Mouse (Mus musculus): ENCODE data around the gene Susd4.

Gene Susd4

DNA sequence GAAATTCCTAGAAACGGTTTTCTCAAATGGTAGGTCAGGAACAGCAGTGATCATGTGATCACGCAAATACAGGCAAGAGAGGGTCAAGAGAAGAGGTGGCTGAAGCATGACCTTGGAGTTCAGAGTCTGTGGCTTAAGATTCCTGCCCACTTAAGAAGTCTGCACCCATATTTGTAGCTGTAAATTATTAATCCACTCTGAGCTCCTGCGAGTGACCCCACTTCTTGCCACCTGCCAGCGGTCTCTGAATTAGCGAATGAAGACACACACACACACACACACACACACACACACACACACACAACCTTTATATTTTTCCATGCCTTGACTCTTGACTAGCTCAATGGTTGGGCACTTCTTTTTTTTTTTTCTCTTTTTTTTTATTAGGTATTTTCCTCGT, 99.7 kb downstream of the Susd4 start:
- DNase-seq, result no peak

DNA sequence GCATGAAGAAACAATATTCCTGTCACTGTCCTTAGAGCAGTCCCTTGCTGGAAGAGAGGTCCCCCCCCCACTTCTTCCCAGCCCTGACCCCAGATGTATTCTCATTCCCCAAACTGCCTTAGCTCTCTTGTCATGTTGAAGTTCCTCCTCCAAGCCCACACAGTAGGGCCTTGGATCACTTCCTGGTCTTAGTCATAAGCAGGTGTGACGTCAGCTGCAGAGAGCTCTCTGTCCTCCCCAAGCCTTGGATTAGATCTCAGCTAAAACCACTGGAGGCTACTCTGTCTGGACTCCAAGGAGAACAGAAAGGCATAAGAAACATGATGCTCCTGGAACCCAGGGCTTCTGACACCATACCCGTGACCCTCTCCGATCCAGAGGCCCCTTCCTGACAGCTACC, 104.2 kb downstream of the Susd4 start:
- no peak for DNase-seq

DNA sequence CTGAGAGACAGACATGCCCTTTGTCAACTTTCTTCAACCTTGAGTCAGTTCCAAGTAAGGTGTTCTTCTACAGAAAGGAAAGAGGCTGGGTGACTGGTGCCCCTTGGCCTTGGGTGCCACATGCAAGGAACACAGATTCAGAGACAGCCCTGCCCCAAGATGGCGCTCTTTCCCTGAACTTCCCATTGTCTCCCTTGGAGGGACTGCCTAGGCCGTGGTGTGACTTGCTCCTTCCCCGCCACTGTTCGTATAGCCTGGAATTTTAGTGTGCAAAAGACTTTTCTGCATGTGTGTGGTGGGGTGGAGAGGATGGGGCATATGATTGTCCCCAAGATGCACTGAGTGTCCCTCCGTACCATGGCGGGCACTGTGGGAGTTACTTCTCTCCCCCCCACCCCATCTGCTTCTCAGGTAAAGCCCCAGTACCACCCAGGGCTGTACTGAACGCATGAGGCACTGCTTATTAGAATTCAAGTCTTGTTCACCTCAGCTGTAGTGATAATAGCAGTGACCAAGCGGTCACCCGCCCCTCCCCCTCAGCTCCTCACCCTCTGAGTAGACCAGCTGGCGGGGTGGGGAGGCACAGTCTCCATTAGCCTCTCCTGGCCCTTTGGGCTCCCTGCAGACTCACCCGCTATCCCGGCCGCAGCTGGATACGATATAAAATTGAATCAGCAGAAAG, 104.9 kb downstream of the Susd4 start:
- DNase-seq, result peak; percentile 22

DNA sequence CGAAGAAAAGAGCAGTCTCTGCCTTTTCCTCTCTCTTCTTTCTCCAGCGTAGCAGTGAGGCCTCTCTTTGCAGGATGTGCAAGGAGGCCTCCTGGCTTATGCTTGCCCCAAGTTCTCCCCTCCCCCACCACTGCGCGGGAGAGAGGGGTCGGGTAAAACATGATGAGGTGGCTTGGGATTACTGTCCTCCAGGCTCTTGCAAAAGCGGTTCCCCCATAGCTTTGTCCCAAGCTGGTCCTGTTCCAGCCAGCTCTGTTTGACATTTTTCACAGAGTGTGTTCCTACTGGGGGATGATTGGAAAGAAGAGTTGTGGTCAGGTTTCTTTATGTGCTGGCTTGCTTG, 105.4 kb downstream of the Susd4 start:
- DNase-seq, result no peak

DNA sequence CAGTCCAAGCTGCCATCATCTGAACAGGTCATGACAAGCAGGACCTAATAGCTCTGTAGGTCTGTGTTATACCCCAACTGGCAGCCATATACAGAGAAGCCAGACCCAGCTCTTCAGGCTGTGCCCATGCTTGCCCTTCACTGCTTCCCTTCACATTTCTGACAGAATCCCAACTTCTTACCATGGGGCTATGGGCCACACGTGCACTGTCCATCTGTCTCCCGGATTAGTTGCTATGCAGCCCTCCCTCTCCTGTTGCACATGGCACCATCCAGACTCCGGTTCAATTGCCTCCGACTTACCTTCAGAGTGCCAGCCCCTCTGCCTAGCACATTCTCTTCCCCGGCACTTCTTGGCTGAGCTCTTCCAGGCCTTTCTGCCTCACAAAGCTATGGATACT, 114.5 kb downstream of the Susd4 start:
- DNase-seq, result no peak

DNA sequence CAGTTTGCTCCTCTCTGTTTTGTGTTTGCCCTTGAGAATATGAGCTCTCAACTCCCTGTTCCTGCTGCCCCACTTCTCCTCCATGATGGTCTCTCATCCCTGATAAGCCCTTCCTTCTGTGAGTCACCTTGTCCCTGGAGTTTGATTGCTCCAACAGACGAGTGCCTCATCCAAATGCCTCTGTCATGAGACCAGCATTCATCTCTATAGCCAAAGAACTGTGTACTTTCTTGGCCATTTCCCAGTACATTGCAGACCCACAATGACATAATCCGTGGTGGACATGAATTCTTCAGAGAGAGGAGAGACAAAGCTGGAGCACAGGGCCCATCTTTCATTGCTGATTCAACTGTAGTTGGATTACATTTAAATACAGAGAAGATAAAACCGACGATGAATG, 115.1 kb downstream of the Susd4 start:
- no peak for DNase-seq

DNA sequence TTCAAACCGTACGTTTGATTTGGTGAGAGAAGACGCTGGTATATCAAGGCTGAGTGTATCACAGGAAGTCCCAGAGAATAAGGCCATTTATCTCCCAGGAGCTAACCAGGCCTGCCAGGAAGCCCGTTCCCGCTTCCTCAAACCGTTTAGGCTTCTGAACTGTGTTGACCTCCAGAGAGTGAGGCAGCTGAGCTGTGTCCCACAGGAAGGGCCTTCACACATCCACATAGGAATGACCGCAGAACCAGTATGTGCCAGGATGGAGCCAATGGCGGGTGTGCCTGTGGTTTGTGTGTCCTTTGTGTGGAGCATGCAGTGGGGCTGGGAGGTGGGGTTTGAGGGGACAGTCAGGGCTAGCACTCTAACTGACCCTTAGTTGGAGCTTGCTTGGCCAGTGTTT, 117.6 kb downstream of the Susd4 start:
- DNase-seq, result no peak

DNA sequence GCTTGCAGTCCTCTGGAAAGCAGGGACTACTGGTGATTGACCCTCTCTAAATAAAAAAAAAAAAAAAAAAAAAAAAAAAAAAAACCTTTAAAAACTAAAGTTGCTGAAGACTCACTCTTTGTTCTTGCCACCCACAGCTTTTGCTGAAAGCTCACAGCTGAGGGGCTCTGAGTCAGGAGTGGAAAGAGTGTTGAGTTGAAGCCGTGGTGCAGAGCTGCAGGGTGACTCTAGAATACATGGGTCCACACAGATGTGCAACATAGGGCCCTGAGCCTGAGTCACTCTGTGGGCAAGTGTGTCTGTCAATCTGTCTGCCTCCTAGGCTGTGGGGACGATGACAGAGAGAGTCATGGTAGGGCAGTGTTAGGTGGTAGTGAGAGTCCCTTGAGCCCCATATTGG, 119.0 kb downstream of the Susd4 start:
- no peak for DNase-seq

DNA sequence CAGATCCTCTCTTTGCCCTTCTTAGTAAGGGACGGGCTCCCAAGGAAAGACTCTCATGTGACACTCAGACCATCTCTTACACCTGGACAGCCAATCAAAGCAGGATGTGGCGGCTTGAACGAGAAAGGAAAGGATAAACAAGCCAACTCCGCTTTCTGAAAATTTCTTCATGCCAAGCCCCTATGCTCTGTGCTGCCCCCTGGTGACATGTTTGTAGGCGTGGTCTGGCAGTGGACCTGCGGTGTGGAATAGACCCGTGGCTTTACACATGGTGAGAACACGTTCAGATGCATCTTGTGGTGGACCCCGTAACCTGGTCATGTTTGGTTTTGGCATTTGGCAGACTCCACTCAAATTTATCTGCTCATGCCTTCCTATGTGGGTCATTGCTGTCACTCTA, 132.0 kb downstream of the Susd4 start:
- DNase-seq, result no peak

DNA sequence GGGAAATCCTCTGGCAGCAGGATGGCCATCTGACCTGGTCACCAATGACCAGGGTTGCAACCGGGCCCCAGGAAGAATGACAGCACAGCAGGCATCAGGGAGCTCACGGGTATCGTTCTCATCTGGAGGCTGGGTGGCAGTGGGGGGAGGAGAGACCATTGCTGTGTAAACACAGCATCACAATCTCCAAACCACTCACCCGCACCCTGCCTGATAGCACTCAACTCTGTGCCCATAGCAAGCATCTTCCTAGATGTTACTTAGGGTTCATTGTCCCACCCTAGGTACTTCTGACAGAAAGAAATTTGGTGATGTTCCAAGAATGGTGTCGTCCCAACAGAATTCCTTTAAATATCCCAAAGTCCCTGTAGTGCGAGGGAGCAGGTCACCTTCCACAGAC, 133.4 kb downstream of the Susd4 start:
- DNase-seq, result no peak

DNA sequence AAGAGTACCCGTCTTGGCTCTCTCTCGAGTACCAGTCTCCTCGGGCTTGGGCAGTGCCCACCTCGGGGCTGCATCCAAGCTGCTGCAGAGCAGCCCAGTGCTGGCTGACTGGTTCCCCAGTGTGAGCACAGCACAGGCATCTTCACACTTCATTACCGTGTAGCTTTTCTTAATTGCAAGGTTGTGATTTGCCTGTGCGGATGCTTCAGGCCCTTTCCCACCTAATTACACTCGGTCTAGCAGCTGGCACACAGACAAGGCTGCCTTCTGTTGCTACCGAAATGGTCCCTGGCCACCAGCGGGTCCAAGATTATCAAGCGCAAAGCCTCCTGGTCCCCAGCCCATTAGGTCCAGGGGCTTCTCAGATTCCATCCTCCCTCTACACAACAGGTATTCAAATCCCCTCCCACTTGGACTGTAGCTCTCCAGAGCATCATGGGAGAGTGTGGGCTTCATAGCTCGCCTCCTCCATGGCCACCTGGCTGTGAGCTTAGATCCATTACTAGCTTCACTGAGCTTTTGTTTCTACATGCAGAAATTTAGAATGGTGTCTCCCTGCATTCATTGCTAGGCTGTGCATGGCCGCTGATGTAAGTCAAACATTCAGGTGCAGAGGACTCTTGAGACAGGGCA, 134.0 kb downstream of the Susd4 start:
- DNase-seq, result peak; percentile 29

DNA sequence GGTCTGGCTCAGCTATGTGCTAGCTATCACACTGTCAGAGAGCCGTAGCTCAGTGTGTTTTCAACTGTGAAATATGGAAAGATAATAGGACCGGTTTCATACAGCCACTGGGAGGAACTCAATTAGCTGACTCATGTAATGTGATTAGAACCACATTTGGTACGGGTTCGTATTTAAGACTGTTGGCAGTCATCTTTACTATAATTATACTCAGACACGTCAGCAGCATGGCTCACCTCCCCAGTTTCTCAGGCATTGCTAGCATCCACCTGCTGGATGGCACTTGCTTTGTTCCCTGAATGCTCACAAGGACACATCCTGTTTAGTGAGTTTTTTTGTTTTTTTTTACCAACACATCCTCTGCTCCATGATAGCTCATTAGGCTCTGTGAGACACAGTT, 138.4 kb downstream of the Susd4 start:
- peak; percentile 44 for DNase-seq

DNA sequence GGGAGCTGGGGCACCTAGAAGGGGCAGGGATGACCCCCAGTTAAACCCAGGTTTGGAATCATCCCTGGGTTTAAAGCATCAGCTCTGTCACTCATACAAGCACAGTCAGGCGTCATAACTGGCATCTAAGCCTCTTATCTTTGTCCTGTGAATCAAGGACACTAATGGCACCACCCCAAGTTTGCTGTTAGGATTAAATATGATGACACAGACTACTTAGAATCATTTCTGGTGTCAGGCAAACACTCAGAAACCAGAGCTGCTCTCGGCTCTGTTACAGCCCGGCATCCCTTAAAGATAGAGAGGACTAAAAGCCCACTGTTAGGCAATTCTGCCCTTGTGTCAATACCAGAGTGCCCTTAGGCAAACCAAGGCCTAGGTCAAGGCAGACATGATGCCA, 139.2 kb downstream of the Susd4 start:
- no peak for DNase-seq

DNA sequence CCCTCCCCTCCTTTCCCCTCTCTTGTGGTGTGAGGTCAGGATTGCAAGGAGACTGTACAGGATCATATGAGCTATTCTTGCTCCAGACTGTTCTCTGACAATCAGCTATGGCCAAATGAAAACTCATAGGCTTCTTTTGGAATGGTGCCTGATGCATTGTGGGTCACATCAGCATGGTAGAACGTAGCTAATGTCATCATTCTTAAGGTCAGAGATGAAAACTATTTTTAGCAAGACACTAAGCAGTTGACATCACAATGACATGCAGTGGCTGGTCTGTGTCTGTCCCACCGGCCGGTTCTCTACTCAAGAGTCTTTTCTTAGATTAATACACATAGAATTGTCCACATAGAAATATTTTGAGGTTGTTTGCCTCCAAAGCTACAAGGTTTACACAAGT, 142.0 kb downstream of the Susd4 start:
- DNase-seq, result no peak

DNA sequence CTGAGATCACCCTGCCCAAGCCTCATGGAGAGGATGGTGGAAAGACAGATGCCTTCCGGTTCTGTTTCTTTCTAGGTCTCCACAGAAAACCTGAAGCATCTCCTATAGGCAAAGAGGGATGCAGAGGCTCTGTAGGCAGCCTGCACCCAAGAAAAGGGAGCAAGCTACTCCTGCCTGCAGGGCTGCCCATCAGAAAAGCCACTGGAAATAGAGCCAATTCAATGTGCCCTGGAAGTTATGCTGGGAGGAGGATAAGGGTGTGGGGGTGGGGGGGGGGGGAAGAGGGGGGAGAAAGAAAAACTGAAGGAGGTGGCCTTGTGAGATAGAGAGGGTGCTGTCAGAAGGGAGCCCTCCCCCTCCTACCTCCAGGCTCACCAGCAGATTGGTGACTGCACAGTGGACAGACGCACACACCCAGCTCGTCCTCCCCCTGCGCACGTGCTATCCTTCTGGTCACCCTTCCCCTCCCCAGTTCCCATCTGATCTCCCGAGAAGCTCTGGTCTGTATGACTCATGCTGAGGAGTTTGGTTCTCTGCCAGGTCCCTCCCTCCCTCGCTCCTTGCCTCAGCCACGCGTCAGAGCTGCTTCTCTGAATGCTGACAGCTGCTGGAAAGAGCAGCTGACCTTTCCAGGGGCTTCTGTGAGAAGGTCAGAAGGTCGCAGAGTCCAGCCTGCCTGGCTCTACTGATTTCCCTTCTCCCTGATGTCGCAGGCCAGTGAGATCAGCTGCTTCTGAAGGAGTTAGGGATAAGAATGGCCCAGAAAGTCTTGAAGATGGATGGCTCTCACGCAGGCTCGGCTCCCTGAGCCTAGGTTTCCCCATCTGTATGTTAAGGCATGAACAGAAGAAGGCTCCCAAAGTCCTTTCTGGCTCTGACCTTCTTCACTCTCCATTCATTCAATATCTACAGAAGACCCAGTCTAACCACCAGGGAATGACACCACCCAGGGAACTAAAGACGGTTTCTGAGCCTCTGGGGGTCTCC, 144.7 kb downstream of the Susd4 start:
- peak; percentile 94 for DNase-seq

DNA sequence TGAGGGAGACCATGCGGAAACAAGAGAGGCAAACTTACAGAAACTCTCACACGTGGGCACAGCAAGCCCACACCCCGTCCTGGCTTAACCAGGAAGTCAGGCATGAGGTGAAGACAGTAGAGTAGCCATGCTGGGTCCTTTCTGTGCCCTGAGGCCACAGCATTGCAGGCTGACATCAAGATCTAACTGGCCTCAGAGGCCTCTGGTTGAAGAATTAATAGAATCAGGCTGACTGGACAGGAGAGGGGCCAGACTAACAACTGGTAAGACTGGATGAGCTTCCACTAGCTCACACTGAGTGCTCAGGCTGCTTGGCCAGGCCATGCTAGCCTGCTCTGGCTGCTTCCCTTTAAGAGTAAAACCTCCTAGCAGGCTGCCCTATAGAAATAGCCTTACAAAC, 145.4 kb downstream of the Susd4 start:
- DNase-seq, result no peak

DNA sequence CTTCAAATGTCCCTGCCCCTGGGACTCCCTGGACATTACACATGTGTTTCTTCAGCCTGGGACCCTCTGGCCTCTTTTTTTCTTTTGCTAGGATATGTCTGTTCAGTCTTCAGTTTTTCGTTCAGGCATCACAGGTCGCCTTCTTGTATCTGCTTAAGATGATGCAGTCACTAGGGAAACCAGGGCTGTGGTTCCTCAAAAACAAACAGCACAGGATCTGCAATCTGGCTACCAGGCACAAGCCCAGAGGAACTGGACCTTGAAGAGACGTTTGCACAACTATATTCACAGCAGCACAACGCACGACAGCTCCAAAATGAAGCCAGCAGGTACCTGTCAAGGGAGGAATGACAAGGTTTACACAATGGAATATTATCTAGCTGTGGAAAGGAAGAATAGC, 145.9 kb downstream of the Susd4 start:
- DNase-seq, result no peak

DNA sequence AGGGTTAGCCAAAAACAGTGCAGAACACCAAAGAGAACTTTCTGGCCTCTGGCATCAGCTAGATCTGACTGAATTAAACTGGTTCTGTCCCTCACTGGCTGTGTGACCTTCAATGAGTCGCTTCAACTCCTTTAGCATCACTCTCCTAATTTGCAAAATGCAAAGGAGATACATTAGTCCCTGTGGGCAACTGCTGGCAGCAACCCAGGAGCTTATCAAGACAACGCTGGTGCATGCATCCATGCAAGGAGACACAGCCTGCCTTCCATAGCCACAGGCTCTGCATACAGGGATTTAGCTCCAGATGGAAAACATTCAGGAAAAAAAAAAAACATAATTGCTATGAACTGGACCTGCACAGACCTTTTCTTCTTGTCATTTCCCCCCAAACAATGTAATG, 148.9 kb downstream of the Susd4 start:
- DNase-seq, result no peak

DNA sequence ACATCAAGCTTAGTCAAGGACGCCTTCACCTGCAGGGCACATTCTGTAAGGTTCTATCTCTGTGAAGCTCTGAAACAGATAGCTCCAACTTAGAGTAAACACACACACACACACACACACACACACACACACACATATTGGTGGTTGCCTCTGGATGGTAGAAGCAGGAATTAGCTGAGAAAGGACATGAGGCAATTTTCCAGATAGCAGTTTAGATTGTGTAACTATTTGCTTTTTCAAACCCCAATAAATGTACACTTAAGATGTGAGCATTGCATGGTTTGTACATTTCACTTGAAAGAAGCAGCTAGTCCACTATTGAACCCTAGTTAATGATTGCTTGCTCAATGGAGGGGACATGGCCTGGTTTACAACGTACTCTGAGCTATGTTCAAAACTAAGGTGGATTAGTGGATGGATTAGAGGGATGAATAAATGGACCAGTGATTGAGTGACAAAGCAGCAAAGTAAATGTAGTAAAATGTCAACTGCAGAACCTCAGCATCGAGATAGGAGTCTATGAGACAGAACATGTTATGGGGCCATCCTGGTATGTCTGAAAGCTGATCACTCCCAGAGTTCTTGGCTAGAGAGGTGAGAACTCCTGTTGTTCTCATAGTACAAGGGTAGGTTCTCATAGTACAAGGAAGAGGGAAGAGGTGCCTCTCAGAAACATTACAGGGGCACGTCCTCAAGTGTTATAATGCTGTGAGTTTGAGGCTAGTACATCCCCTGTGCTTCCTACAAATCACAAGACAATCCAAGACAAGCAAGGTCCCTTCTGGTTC, 150.7 kb downstream of the Susd4 start:
- DNase-seq, result no peak

DNA sequence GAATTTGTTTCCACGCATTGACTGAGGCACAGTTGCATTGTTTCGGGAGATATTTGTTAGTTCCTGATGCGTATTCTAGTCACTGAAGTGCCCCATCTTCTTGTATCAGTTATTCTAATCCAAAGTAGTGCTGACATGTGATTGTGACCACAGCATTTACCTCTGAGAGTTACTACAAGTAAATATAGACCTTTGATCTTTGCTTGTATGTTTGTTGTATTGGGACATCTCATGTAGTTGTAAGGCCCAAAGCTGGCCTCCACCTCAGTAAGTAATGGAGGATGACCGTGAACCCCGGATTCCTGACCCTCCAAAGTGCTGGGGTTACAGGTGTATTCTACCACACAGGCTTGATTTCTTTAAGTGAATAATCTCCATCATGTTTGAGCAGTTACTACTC, 152.5 kb downstream of the Susd4 start:
- no peak for DNase-seq

DNA sequence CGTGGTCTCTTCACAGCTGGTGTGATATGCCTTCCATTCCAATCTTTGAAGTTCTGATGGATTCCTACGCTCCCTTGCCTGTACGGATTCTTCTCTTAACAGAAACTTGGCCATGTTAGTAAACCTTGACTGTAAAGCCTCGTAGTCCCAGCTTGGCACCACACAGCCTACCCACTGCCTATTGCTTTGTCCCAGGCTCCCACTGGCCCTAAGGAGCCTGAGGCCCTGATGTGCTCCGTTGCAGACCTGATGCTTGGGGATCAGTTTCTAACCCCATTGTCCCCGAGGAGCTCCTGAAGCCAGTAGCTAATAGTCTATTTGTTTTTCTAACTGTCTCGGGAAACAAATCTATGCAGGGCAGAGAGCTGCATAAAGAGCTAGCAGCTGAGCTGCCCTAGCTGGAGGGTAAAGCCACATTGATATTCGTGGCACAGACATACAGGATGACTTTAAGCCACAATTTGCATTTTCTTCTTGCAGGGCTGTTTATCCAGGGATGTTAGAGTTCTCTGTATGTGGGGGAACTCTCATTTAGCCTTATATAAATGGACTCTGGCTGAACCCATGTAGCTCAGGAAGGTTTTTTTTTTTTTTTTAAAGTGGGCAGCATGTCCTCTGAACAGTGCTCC, 155.2 kb downstream of the Susd4 start:
- no peak for DNase-seq

DNA sequence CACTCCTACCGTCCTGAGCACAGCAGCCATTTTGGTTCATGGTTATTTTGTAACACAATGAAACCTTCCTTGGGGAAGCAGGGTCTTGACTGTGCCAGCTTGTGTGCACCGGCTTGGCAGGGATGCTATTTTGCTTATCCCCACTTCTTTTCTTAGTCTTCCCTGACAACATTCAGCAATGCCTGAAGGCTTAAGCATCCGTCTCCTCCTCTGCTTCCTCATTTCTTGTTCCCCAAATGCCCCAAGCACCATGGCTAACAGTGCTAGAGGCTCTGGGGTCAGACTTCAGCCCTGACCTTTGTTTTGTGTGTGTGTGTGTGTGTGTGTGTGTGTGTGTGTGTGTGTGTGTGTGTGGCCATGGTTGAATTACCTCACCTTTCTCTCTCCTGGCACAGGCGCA, 159.2 kb downstream of the Susd4 start:
- DNase-seq, result peak; percentile 60

DNA sequence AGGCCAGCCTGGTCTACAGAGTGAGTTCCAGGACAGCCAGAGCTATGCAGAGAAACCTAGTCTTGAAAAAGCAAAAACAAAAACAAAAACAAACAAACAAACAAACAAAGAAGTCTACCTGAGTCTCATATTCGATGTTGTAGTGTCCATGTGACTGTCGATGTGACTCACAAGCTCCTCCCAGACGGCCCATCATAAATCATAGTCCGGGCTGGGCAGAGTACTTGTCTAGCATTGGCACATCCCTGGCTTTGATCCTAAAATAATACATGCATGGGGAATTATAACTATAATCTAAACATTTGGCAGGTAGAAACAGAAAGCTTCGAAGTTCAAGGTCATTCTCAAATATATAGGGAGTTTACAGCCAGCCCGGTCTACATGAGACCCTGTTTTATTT, 162.8 kb downstream of the Susd4 start:
- no peak for DNase-seq
